Mouse (Mus musculus): ENCODE results near the gene Slc9a4.
"Not testable (repeated sequence)": the region's sequence is repeated elsewhere in the genome, so short reads cannot be mapped to it uniquely, and the experiment has no call there.

Gene Slc9a4

GRCm38 (mm10) chr1:40650803-40651497 is 71.1 kb downstream of the Slc9a4 start:
- DNase-seq = no peak

GRCm38 (mm10) chr1:40657035-40657434 is 77.2 kb downstream of the Slc9a4 start:
- DNase-seq = no peak

GRCm38 (mm10) chr1:40657978-40658496 is 78.2 kb downstream of the Slc9a4 start:
- DNase-seq = no peak

GRCm38 (mm10) chr1:40659017-40659416 is 79.1 kb downstream of the Slc9a4 start:
- DNase-seq = no peak

- DNase-seq = no peak
Measured at GRCm38 (mm10) chr1:40659496-40659895, 79.6 kb downstream of the Slc9a4 start.

GRCm38 (mm10) chr1:40660838-40661237 is 81.0 kb downstream of the Slc9a4 start:
- no peak for DNase-seq

GRCm38 (mm10) chr1:40665401-40666370 is 85.8 kb downstream of the Slc9a4 start:
- DNase-seq = no peak

GRCm38 (mm10) chr1:40667442-40667841 is 87.6 kb downstream of the Slc9a4 start:
- DNase-seq = not testable (repeated sequence)

GRCm38 (mm10) chr1:40670025-40670424 is 90.1 kb downstream of the Slc9a4 start:
- no peak for DNase-seq

GRCm38 (mm10) chr1:40671490-40671889 is 91.6 kb downstream of the Slc9a4 start:
- no peak for DNase-seq

- DNase-seq = no peak
Measured at GRCm38 (mm10) chr1:40677306-40677705, 97.4 kb downstream of the Slc9a4 start.
